Mouse (Mus musculus) liver, embryonic 14.5 days (tissue): Measurements from ENCODE around the gene Nup210.

Source experiments
- CTCF ChIP-seq: IDR thresholded peaks from 2 replicates; pipeline ENCODE4 v1.5.1; 2016; ENCODE audit warnings: antibody characterized with exemption, low read depth, control low read depth
- EP300 ChIP-seq: IDR thresholded peaks from 2 replicates; pipeline ENCODE4 v1.6.1; 2016; ENCODE audit warnings: antibody characterized with exemption, low read depth

DNA sequence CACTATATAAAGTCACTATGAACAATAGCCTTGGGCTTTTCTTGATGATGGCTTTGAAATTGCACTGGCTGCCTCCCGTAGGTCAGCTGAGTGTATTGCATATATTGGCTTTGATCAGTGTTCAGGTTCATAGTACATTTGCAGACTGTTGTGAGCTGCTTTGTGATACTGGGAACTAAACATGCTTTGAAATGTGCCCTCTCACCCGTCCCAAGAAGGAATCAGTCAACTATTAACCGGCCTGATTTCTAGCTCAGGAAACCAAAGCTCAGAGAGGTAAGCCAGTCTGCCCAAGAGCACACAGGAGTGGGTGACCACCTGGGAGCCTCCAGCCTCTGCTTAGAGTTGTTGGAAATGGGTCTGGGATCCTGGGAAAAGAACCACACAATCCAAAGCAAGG lies 28.4 kb upstream of the Nup210 start:
- TF ChIP-seq EP300 (no peak), CTCF (peak; percentile 14; the same call in 1 of the 2 replicates)
